Mouse (Mus musculus) myocyte (in vitro differentiated cells): ENCODE measurements around the gene Snapc2. TPM values are rescaled to one million over a fixed set of nuclear protein-coding genes. Genes with fewer than 3 reads are reported as not detected.

Experiments used
- H3K27me3 ChIP-seq: one replicate; pipeline ENCODE4 v1.6.1; 2011; ENCODE audit not compliant: control insufficient read depth, insufficient read depth, insufficient read length
- H3K36me3 ChIP-seq: one replicate; pipeline ENCODE4 v1.6.1; 2011; ENCODE audit not compliant: control insufficient read depth, insufficient read depth
- H3K4me2 ChIP-seq: one replicate; pipeline ENCODE4 v1.6.1; 2011; ENCODE audit warnings: low read depth, control low read depth
- H3K4me3 ChIP-seq: one replicate; pipeline ENCODE4 v1.5.1; 2011; ENCODE audit warnings: mild to moderate bottlenecking, control low read depth, moderate library complexity
- H3K79me2 ChIP-seq: one replicate; pipeline ENCODE4 v1.6.1; 2011; ENCODE audit not compliant: control insufficient read depth, insufficient read depth
- H3ac ChIP-seq: one replicate; pipeline ENCODE4 v1.6.1; 2011; ENCODE audit not compliant: control insufficient read depth, insufficient read length
- CEBPB ChIP-seq: IDR thresholded peaks from 2 replicates; pipeline ENCODE4 v1.6.1; 2011; ENCODE audit warnings: mild to moderate bottlenecking, moderate library complexity; ENCODE audit not compliant: poor library complexity, insufficient read depth, severe bottlenecking
- E2F4 ChIP-seq: IDR thresholded peaks from one replicate; pipeline ENCODE4 v1.6.1; 2011; ENCODE audit warnings: mild to moderate bottlenecking, control low read depth, moderate library complexity; ENCODE audit not compliant: insufficient read depth
- MAX ChIP-seq: IDR thresholded peaks from one replicate; pipeline ENCODE4 v1.6.1; 2011; ENCODE audit warnings: low read depth, mild to moderate bottlenecking, control low read depth
- MYOD1 ChIP-seq, 3 experiments: IDR thresholded peaks; one replicate each; pipeline ENCODE4 v1.6.1; 2011; ENCODE audit warnings: control low read depth in 2 of 3, low read depth in 2 of 3, mild to moderate bottlenecking in 2 of 3, moderate library complexity in 1 of 3; ENCODE audit not compliant: insufficient read length in 2 of 3, control insufficient read depth in 1 of 3
- MYOG ChIP-seq, 3 experiments: IDR thresholded peaks; one replicate each; pipeline ENCODE4 v1.6.1; 2011; ENCODE audit warnings: control low read depth in 2 of 3, low read depth in 2 of 3, mild to moderate bottlenecking in 2 of 3; ENCODE audit not compliant: insufficient read length in 2 of 3, control insufficient read depth in 1 of 3, insufficient read depth in 1 of 3
- POLR2A ChIP-seq: IDR thresholded peaks from one replicate; pipeline ENCODE4 v1.6.1; 2011; ENCODE audit warnings: low read depth, mild to moderate bottlenecking, control low read depth, moderate library complexity; ENCODE audit not compliant: insufficient read length
- POLR2AphosphoS2 ChIP-seq: IDR thresholded peaks from one replicate; pipeline ENCODE4 v1.6.1; 2011; ENCODE audit warnings: low read depth, control low read depth; ENCODE audit not compliant: insufficient read length
- REST ChIP-seq: IDR thresholded peaks from one replicate; pipeline ENCODE4 v1.6.1; 2011; ENCODE audit warnings: mild to moderate bottlenecking, control low read depth, moderate library complexity; ENCODE audit not compliant: insufficient read depth, insufficient read length
- SRF ChIP-seq: IDR thresholded peaks from one replicate; pipeline ENCODE4 v1.6.1; 2011; ENCODE audit warnings: low read depth; ENCODE audit not compliant: control insufficient read depth, insufficient read length
- TCF12 ChIP-seq: IDR thresholded peaks from one replicate; pipeline ENCODE4 v1.6.1; 2011; ENCODE audit warnings: mild to moderate bottlenecking, control low read depth; ENCODE audit not compliant: poor library complexity, insufficient read depth, severe bottlenecking
- TCF3 ChIP-seq: IDR thresholded peaks from one replicate; pipeline ENCODE4 v1.6.1; 2011; ENCODE audit warnings: low read depth, control low read depth; ENCODE audit not compliant: insufficient read length
- USF1 ChIP-seq: IDR thresholded peaks from one replicate; pipeline ENCODE4 v1.6.1; 2011; ENCODE audit warnings: low read depth, mild to moderate bottlenecking, control low read depth, moderate library complexity
- polyA plus RNA-seq: library from polyadenylated mRNA; unstranded; fragments of >200 nt; fragmentation: generic; extraction: Trizol; gene quantifications from one replicate; pipeline ENCODE4 v1.2.1, GENCODE M21; 2012; ENCODE audit warnings: missing spikeins

Gene Snapc2
- polyA plus RNA-seq, 1 experiment = 36.2 TPM

- Histone ChIP-seq H3K4me2 (peak overlapping the region; percentile 77), H3K36me3 (no peaks in the 10 kb centered on the region), H3K4me3 (no peak overlapping the region), H3K27me3 (peaks cover 8% of the 10 kb centered on the region), H3ac (peak overlapping the region; percentile 11), H3K79me2 (no peaks in the 10 kb centered on the region)
- TF ChIP-seq MYOG (IDR thresholded peaks at IDR 0.05; ENCODE audit: control insufficient read depth in 1 of 3, insufficient read depth in 1 of 3, insufficient read length in 2 of 3, low read depth in 2 of 3) (no peak), TCF3 (no peak), MAX (no peak)
Observed at GRCm38 (mm10) chr8:4212809-4213209, 40.1 kb upstream of the Snapc2 start.

GRCm38 (mm10) chr8:4213210-4214005 lies 39.5 kb upstream of the Snapc2 start:
- H3ac ChIP-seq = peak overlapping the region; percentile 11
- H3K4me2 ChIP-seq = peak overlapping the region; percentile 77
- no peaks in the 10 kb centered on the region for H3K36me3 ChIP-seq
- TF ChIP-seq TCF3 = no peak
- peaks cover 12% of the 10 kb centered on the region for H3K27me3 ChIP-seq
- H3K79me2 ChIP-seq = no peaks in the 10 kb centered on the region
- peak overlapping the region; percentile 11 for H3K4me3 ChIP-seq

GRCm38 (mm10) chr8:4214006-4214980 lies 38.6 kb upstream of the Snapc2 start:
- TF ChIP-seq SRF = no peak
- no peak for TF ChIP-seq TCF12
- TF ChIP-seq REST = no peak
- TF ChIP-seq E2F4 = no peak
- no peak for TF ChIP-seq POLR2AphosphoS2
- TF ChIP-seq CEBPB = no peak
- TF ChIP-seq POLR2A = no peak
- no peak for TF ChIP-seq MYOG (IDR thresholded peaks at IDR 0.05; ENCODE audit: control insufficient read depth in 1 of 3, insufficient read depth in 1 of 3, insufficient read length in 2 of 3, low read depth in 2 of 3)
- no peak for TF ChIP-seq TCF3
- TF ChIP-seq MAX = no peak
- TF ChIP-seq USF1 = no peak
- TF ChIP-seq MYOD1 (IDR thresholded peaks at IDR 0.05; ENCODE audit: control insufficient read depth in 1 of 3, insufficient read length in 2 of 3, low read depth in 2 of 3) = no peak
- peak overlapping the region; percentile 11 for H3ac ChIP-seq
- peak overlapping the region; percentile 77 for H3K4me2 ChIP-seq
- H3K36me3 ChIP-seq = no peaks in the 10 kb centered on the region
- H3K4me3 ChIP-seq = peak overlapping the region; percentile 11
- peaks cover 12% of the 10 kb centered on the region for H3K27me3 ChIP-seq
- H3K79me2 ChIP-seq = no peaks in the 10 kb centered on the region

- Histone ChIP-seq H3K36me3 (no peaks in the 10 kb centered on the region), H3ac (no peak overlapping the region), H3K79me2 (no peaks in the 10 kb centered on the region), H3K27me3 (peaks cover 17% of the 10 kb centered on the region), H3K4me3 (no peak overlapping the region), H3K4me2 (no peak overlapping the region)
- TF ChIP-seq MAX = no peak
- no peak for TF ChIP-seq MYOG (IDR thresholded peaks at IDR 0.05; ENCODE audit: control insufficient read depth in 1 of 3, insufficient read depth in 1 of 3, insufficient read length in 2 of 3, low read depth in 2 of 3)
- no peak for TF ChIP-seq SRF
- TF ChIP-seq USF1 = no peak
- TF ChIP-seq TCF3 = no peak
- TF ChIP-seq CEBPB = no peak
- TF ChIP-seq TCF12 = no peak
- no peak for TF ChIP-seq REST
- TF ChIP-seq E2F4 = no peak
- no peak for TF ChIP-seq MYOD1 (IDR thresholded peaks at IDR 0.05; ENCODE audit: control insufficient read depth in 1 of 3, insufficient read length in 2 of 3, low read depth in 2 of 3)
- TF ChIP-seq POLR2AphosphoS2 = no peak
- TF ChIP-seq POLR2A = no peak
Observed at GRCm38 (mm10) chr8:4216296-4216695, 36.6 kb upstream of the Snapc2 start.
